Mouse (Mus musculus) stomach, embryonic 15.5 days (tissue): Measurements from ENCODE around the gene Taf5. TPM values are rescaled to one million over a fixed set of nuclear protein-coding genes. Genes with fewer than 3 reads are reported as not detected.

Experiments
- ATAC-seq: fragments of 200-750 bp; cut with Nextera tagmentation; 2 replicates; pipeline ENCODE4 v1.8.0; 2017; ENCODE audit warnings: low read depth, moderate number of reproducible peaks, moderate TSS enrichment; ENCODE audit not compliant: insufficient read depth, low FRiP score
- H3K27ac ChIP-seq: fragments of 300-500 bp; sonication (generic); 2 replicates; pipeline ENCODE4 v1.5.1; 2015; ENCODE audit warnings: mild to moderate bottlenecking, inconsistent platforms
- H3K27me3 ChIP-seq: fragments of 300-500 bp; sonication (generic); replicated peaks from 2 replicates; pipeline ENCODE4 v1.6.1; 2015; ENCODE audit warnings: inconsistent platforms
- H3K36me3 ChIP-seq: fragments of 300-500 bp; sonication (generic); 2 replicates; pipeline ENCODE4 v1.6.1; 2015; ENCODE audit warnings: inconsistent platforms
- H3K4me1 ChIP-seq: fragments of 300-500 bp; sonication (generic); 2 replicates; pipeline ENCODE4 v1.6.1; 2015; ENCODE audit warnings: inconsistent platforms
- H3K4me2 ChIP-seq: fragments of 300-500 bp; sonication (generic); 2 replicates; pipeline ENCODE4 v1.6.1; 2015; ENCODE audit warnings: mild to moderate bottlenecking, inconsistent platforms
- H3K4me3 ChIP-seq: fragments of 300-500 bp; sonication (generic); replicated peaks from 2 replicates; pipeline ENCODE4 v1.5.1; 2015; ENCODE audit warnings: inconsistent platforms
- H3K9ac ChIP-seq: fragments of 300-500 bp; sonication (generic); 2 replicates; pipeline ENCODE4 v1.6.1; 2015; ENCODE audit warnings: inconsistent platforms
- H3K9me3 ChIP-seq: fragments of 300-500 bp; sonication (generic); 2 replicates; pipeline ENCODE4 v1.6.1; 2016; ENCODE audit warnings: inconsistent platforms
- WGBS: fragments of 180-500 bp; shearing (Covaris S2); methylation state at CpG from one replicate; pipeline ENCODE4 v1.1.7; 2015; 5-methylcytosine and 5-hydroxymethylcytosine counted together
- polyA plus RNA-seq: library from polyadenylated mRNA; unstranded; fragments of >200 nt; fragmentation: Nextera tagmentation; extraction: Ambion mirVana; gene quantifications from 2 replicates; pipeline ENCODE4 v1.2.1, GENCODE M21; 2015

The Taf5 gene
- polyA plus RNA-seq, 1 experiment from 2014 or later, result 4.5 TPM

DNA sequence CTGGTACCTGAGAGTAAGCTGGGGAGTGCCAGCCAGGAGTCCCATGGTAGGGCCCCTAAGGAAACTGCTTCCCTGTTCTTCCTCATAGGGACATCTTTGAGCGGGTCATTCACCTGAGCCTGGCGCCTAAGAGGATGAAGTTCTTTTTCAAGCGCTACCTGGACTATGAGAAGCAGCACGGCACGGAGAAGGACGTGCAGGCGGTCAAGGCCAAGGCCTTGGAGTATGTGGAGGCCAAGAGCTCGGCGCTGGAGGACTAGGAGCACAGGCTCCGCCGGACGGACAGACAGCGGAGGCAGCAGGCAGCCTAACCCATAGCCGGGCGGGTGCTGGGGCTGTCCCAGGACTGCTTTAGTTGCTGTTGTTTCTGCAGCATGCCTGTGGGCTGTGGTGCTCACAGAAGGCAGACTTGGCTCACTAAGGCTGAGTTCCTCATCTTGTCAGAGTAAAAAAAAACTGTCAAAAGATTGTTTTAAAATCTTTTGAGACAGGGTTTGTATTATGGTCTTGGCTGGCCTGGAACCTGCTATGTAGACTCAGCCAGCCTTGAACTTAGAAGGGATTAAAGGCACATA is 63.1 kb downstream of the Taf5 start:
- ATAC-seq, result no peak
- Histone ChIP-seq H3K4me3 (no peak overlapping the region), H3K9ac (no peak overlapping the region), H3K4me1 (no peaks in the 10 kb centered on the region), H3K27me3 (no peaks in the 10 kb centered on the region), H3K36me3 (peaks cover 65% of the 10 kb centered on the region), H3K27ac (no peak overlapping the region), H3K4me2 (no peak overlapping the region), H3K9me3 (no peaks in the 10 kb centered on the region)
- 94% methylated on average over 15 of the region's 15 CpGs for whole genome bisulfite sequencing

Other genes with a start within 250 kb of the Taf5 start
- gene Ina, start 53.0 kb upstream of the Taf5 start, polyA plus RNA-seq, result 11.9 and 13.7 TPM in 2 replicates
- 69.4 and 76.6 TPM in 2 replicates for gene Nt5c2, start 52.6 kb upstream of the Taf5 start, polyA plus RNA-seq
- gene Pcgf6, start 16.8 kb upstream of the Taf5 start, polyA plus RNA-seq, result 16.6 and 18.7 TPM in 2 replicates
- gene Usmg5, start 22.9 kb downstream of the Taf5 start, polyA plus RNA-seq, result 1,167 and 1,215 TPM in 2 replicates
- 8.6 and 8.9 TPM in 2 replicates for gene Pdcd11, start 23.0 kb downstream of the Taf5 start, polyA plus RNA-seq
- 7.5 and 7.7 TPM in 2 replicates for gene Calhm2, start 70.5 kb downstream of the Taf5 start, polyA plus RNA-seq
- not detected in 2 replicates for gene Calhm1, start 76.5 kb downstream of the Taf5 start, polyA plus RNA-seq
- not detected in 2 replicates for gene Calhm3, start 90.0 kb downstream of the Taf5 start, polyA plus RNA-seq
- gene Neurl1a, start 111.1 kb downstream of the Taf5 start, polyA plus RNA-seq, result 7.5 and 8.5 TPM in 2 replicates